Mouse (Mus musculus): ENCODE results near the gene Zfp617. TPM values are rescaled to one million over a fixed set of nuclear protein-coding genes. Genes with fewer than 3 reads are reported as not detected.

Gene Zfp617
- polyA plus RNA-seq, 1 experiment, result 3.3 TPM

- no peak for TF ChIP-seq POLR2A (IDR thresholded peaks at IDR 0.05; ENCODE audit: control insufficient read depth, extremely low read depth, insufficient read depth, low read length, poor library complexity)
- TF ChIP-seq CTCF (IDR thresholded peaks at IDR 0.05; ENCODE audit: borderline replicate concordance, control insufficient read depth, extremely low read depth, insufficient read depth, low read length, poor library complexity), result no peak
- no peaks in the 10 kb centered on the region for H3K27me3 ChIP-seq (ENCODE audit: control insufficient read depth, insufficient read depth, low read length)
- no peak overlapping the region for H3K27ac ChIP-seq (ENCODE audit: control insufficient read depth, insufficient read depth, low read length)
- H3K36me3 ChIP-seq (ENCODE audit: control insufficient read depth, insufficient read depth, low read length), result no peaks in the 10 kb centered on the region
- WGBS, result 98% methylated on average over 9 of the region's 9 CpGs
- H3K4me3 ChIP-seq (ENCODE audit: control insufficient read depth, insufficient read depth, low read length), result no peak overlapping the region
- H3K4me1 ChIP-seq (replicated peaks; ENCODE audit: control insufficient read depth, insufficient read depth, low read length), result peaks cover 5% of the 10 kb centered on the region
- no peak for DNase-seq
These were observed 46.2 kb downstream of the Zfp617 start for GRCm38 (mm10) chr8:71954666-71955065.

- DNase-seq, result no peak
- no peak for TF ChIP-seq POLR2A (IDR thresholded peaks at IDR 0.05; ENCODE audit: control insufficient read depth, extremely low read depth, insufficient read depth, low read length, poor library complexity)
- no peak for TF ChIP-seq CTCF (IDR thresholded peaks at IDR 0.05; ENCODE audit: borderline replicate concordance, control insufficient read depth, extremely low read depth, insufficient read depth, low read length, poor library complexity)
- no peak overlapping the region for H3K27ac ChIP-seq (ENCODE audit: control insufficient read depth, insufficient read depth, low read length)
- no peaks in the 10 kb centered on the region; the same call in 1 of the 2 replicates for H3K4me1 ChIP-seq (replicated peaks; ENCODE audit: control insufficient read depth, insufficient read depth, low read length)
- no peaks in the 10 kb centered on the region for H3K27me3 ChIP-seq (ENCODE audit: control insufficient read depth, insufficient read depth, low read length)
- no peak overlapping the region for H3K4me3 ChIP-seq (ENCODE audit: control insufficient read depth, insufficient read depth, low read length)
- 0 out of 2 replicates have a peak, but pooled peaks cover 9% of the 10 kb centered on the region for H3K36me3 ChIP-seq (ENCODE audit: control insufficient read depth, insufficient read depth, low read length)
These were observed 52.0 kb downstream of the Zfp617 start for GRCm38 (mm10) chr8:71960483-71960882.

- no peak for TF ChIP-seq CTCF (IDR thresholded peaks at IDR 0.05; ENCODE audit: borderline replicate concordance, control insufficient read depth, extremely low read depth, insufficient read depth, low read length, poor library complexity)
- TF ChIP-seq POLR2A (IDR thresholded peaks at IDR 0.05; ENCODE audit: control insufficient read depth, extremely low read depth, insufficient read depth, low read length, poor library complexity), result no peak
- no peaks in the 10 kb centered on the region for H3K27me3 ChIP-seq (ENCODE audit: control insufficient read depth, insufficient read depth, low read length)
- no peak for DNase-seq
- no peaks in the 10 kb centered on the region; the same call in 1 of the 2 replicates for H3K4me1 ChIP-seq (replicated peaks; ENCODE audit: control insufficient read depth, insufficient read depth, low read length)
- H3K36me3 ChIP-seq (ENCODE audit: control insufficient read depth, insufficient read depth, low read length), result peaks cover 13% of the 10 kb centered on the region
- no peak overlapping the region for H3K27ac ChIP-seq (ENCODE audit: control insufficient read depth, insufficient read depth, low read length)
- no peak overlapping the region for H3K4me3 ChIP-seq (ENCODE audit: control insufficient read depth, insufficient read depth, low read length)
- WGBS, result 94% methylated on average over 5 of the region's 5 CpGs
These were observed 53.4 kb downstream of the Zfp617 start for GRCm38 (mm10) chr8:71961796-71962195.

- no peaks in the 10 kb centered on the region for H3K27me3 ChIP-seq (ENCODE audit: control insufficient read depth, insufficient read depth, low read length)
- no peak for DNase-seq
- no peak overlapping the region for H3K27ac ChIP-seq (ENCODE audit: control insufficient read depth, insufficient read depth, low read length)
- H3K36me3 ChIP-seq (ENCODE audit: control insufficient read depth, insufficient read depth, low read length), result peaks cover 24% of the 10 kb centered on the region
- no peak overlapping the region for H3K4me3 ChIP-seq (ENCODE audit: control insufficient read depth, insufficient read depth, low read length)
- TF ChIP-seq POLR2A (IDR thresholded peaks at IDR 0.05; ENCODE audit: control insufficient read depth, extremely low read depth, insufficient read depth, low read length, poor library complexity), result no peak
- TF ChIP-seq CTCF (IDR thresholded peaks at IDR 0.05; ENCODE audit: borderline replicate concordance, control insufficient read depth, extremely low read depth, insufficient read depth, low read length, poor library complexity), result no peak
- H3K4me1 ChIP-seq (replicated peaks; ENCODE audit: control insufficient read depth, insufficient read depth, low read length), result no peaks in the 10 kb centered on the region; the same call in 1 of the 2 replicates
- 95% methylated on average over 3 of the region's 3 CpGs for WGBS
These were observed 55.6 kb downstream of the Zfp617 start for GRCm38 (mm10) chr8:71964051-71964450.

GRCm38 (mm10) chr8:71965166-71965565 lies 56.7 kb downstream of the Zfp617 start:
- no peaks in the 10 kb centered on the region; the same call in 1 of the 2 replicates for H3K4me1 ChIP-seq (replicated peaks; ENCODE audit: control insufficient read depth, insufficient read depth, low read length)
- WGBS, result 97% methylated on average over 2 of the region's 2 CpGs
- peaks cover 29% of the 10 kb centered on the region for H3K36me3 ChIP-seq (ENCODE audit: control insufficient read depth, insufficient read depth, low read length)
- no peak for DNase-seq
- H3K27me3 ChIP-seq (ENCODE audit: control insufficient read depth, insufficient read depth, low read length), result no peaks in the 10 kb centered on the region
- TF ChIP-seq CTCF (IDR thresholded peaks at IDR 0.05; ENCODE audit: borderline replicate concordance, control insufficient read depth, extremely low read depth, insufficient read depth, low read length, poor library complexity) (no peak), POLR2A (IDR thresholded peaks at IDR 0.05; ENCODE audit: control insufficient read depth, extremely low read depth, insufficient read depth, low read length, poor library complexity) (no peak)
- no peak overlapping the region for H3K4me3 ChIP-seq (ENCODE audit: control insufficient read depth, insufficient read depth, low read length)
- H3K27ac ChIP-seq (ENCODE audit: control insufficient read depth, insufficient read depth, low read length), result no peak overlapping the region

GRCm38 (mm10) chr8:71966411-71966810 lies 58.0 kb downstream of the Zfp617 start:
- Histone ChIP-seq H3K4me3 (ENCODE audit: control insufficient read depth, insufficient read depth, low read length) (no peak overlapping the region), H3K4me1 (replicated peaks; ENCODE audit: control insufficient read depth, insufficient read depth, low read length) (no peaks in the 10 kb centered on the region; the same call in 1 of the 2 replicates), H3K27ac (ENCODE audit: control insufficient read depth, insufficient read depth, low read length) (no peak overlapping the region), H3K36me3 (ENCODE audit: control insufficient read depth, insufficient read depth, low read length) (peaks cover 26% of the 10 kb centered on the region), H3K27me3 (ENCODE audit: control insufficient read depth, insufficient read depth, low read length) (no peaks in the 10 kb centered on the region)
- no peak for DNase-seq
- no peak for TF ChIP-seq POLR2A (IDR thresholded peaks at IDR 0.05; ENCODE audit: control insufficient read depth, extremely low read depth, insufficient read depth, low read length, poor library complexity)
- TF ChIP-seq CTCF (IDR thresholded peaks at IDR 0.05; ENCODE audit: borderline replicate concordance, control insufficient read depth, extremely low read depth, insufficient read depth, low read length, poor library complexity), result no peak

GRCm38 (mm10) chr8:71967261-71967660 lies 58.8 kb downstream of the Zfp617 start:
- no peaks in the 10 kb centered on the region for H3K27me3 ChIP-seq (ENCODE audit: control insufficient read depth, insufficient read depth, low read length)
- H3K4me1 ChIP-seq (replicated peaks; ENCODE audit: control insufficient read depth, insufficient read depth, low read length), result no peaks in the 10 kb centered on the region
- no peak for DNase-seq
- no peak overlapping the region for H3K27ac ChIP-seq (ENCODE audit: control insufficient read depth, insufficient read depth, low read length)
- TF ChIP-seq POLR2A (IDR thresholded peaks at IDR 0.05; ENCODE audit: control insufficient read depth, extremely low read depth, insufficient read depth, low read length, poor library complexity) (no peak), CTCF (IDR thresholded peaks at IDR 0.05; ENCODE audit: borderline replicate concordance, control insufficient read depth, extremely low read depth, insufficient read depth, low read length, poor library complexity) (no peak)
- peaks cover 26% of the 10 kb centered on the region for H3K36me3 ChIP-seq (ENCODE audit: control insufficient read depth, insufficient read depth, low read length)
- no peak overlapping the region for H3K4me3 ChIP-seq (ENCODE audit: control insufficient read depth, insufficient read depth, low read length)
- WGBS, result 98% methylated on average over 5 of the region's 5 CpGs
